In the genomic region with DNA sequence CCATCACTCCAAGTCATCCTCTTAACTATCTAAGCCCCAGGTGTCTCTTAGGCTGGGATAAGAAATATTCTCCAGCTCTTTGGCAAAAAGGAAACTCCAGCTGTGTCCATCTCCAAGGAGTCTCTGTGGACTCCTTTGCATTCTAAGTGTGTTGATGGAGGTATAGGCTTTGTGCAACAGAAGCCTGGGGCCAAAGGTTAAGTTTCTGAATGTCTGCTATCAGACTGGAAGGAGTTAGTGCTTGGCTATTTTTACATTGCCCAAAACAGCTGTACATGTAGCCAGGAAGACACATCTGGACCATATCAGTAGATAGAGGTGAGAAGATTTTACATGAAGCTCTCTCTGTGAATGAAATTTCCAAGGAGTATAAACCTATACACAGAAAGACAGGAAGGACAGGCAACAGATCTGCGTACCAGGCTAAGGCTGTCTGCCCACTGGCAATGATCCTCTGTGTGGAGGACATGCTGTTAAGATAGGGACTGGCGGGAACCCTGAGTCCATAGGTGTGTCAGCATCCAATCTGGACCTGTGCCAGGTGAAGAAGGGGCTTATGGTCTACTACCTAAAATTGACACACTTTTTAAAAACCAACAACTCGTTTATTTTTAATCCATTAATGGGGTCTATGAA, we compare ENCODE assay signal across 23 mouse cellular contexts.
DNase-seq lines count a peak whose midpoint lies in the region; ATAC-seq and TF ChIP-seq lines count a peak whose summit lies in the region.
"Had no signal": no experiment of that assay in that cellular context is flagged by ENCODE, and none has a peak within 500 bp of the region (broad histone marks: within the 10 kb centered on the region; RNA-seq: fewer than 3 reads in every experiment).

No protein-coding gene starts in this region.

- H3K9me3 ChIP-seq in neural tube, embryonic 13.5 days, result 0 out of 2 replicates have a peak, but pooled peaks cover 4% of the 10 kb centered on the region
- H3K9me3 ChIP-seq in neural tube, embryonic 15.5 days (replicated peaks), result no peaks in the 10 kb centered on the region
- H3K9me3 ChIP-seq: embryonic facial prominence, embryonic 12.5 days; forebrain, embryonic 12.5 days; G1E; heart, embryonic 15.5 days; hindbrain, embryonic 10.5 days had no signal

- no peaks in the 10 kb centered on the region for H3K4me1 ChIP-seq in kidney, adult 2 months (ENCODE audit: control insufficient read depth, insufficient read depth, low read length)
- H3K4me1 ChIP-seq in neural tube, embryonic 13.5 days (replicated peaks), result peaks cover 20% of the 10 kb centered on the region
- H3K4me1 ChIP-seq in neural tube, embryonic 15.5 days, result peaks cover 4% of the 10 kb centered on the region; the same call in 1 of the 2 replicates
- peaks cover 11% of the 10 kb centered on the region for H3K4me1 ChIP-seq in embryonic fibroblast, embryonic 13.5 days (ENCODE audit: control insufficient read depth, insufficient read depth, low read length)
- H3K4me1 ChIP-seq: embryonic facial prominence, embryonic 12.5 days; forebrain, embryonic 12.5 days; heart, embryonic 15.5 days; hindbrain, embryonic 10.5 days had no signal

- no peak for ATAC-seq in neural tube, embryonic 13.5 days (ENCODE audit: low read depth)
- no peak for ATAC-seq in neural tube, embryonic 15.5 days (ENCODE audit: low FRiP score)
- ATAC-seq: CD4-positive, CD25-positive, alpha-beta regulatory T cell, adult 4 months; forebrain, embryonic 16.5 days had no signal

- no peak for TF ChIP-seq POLR2A in kidney, adult 2 months (IDR thresholded peaks at IDR 0.05; ENCODE audit: low read depth, low read length)
- TF ChIP-seq POLR2A in embryonic fibroblast, embryonic 13.5 days (IDR thresholded peaks at IDR 0.05; ENCODE audit: low read depth, low read length), result no peak

- no peak overlapping the region for H3K4me3 ChIP-seq in kidney, adult 2 months (ENCODE audit: insufficient read depth, low read depth, low read length)
- no peak overlapping the region for H3K4me3 ChIP-seq in neural tube, embryonic 13.5 days
- H3K4me3 ChIP-seq in neural tube, embryonic 15.5 days (replicated peaks), result no peak overlapping the region
- no peak overlapping the region for H3K4me3 ChIP-seq in embryonic fibroblast, embryonic 13.5 days (ENCODE audit: insufficient read depth, low read length)
- H3K4me3 ChIP-seq: embryonic facial prominence, embryonic 12.5 days; forebrain, embryonic 12.5 days; heart, adult 2 months; heart, embryonic 15.5 days; hindbrain, embryonic 10.5 days had no signal

- DNase-seq in cerebellum, postnatal 10 days, result peak; percentile 31 to 54
- DNase-seq in cerebellum, adult 11-12 months, result no peak
- DNase-seq in kidney, adult 2 months, result peak; percentile 0
- DNase-seq in kidney, postnatal 14 days, result no peak
- DNase-seq in natural killer cell, adult 2 months (ENCODE audit: low spot score in 2 of 2), result no peak
- DNase-seq: adrenal gland, adult 8-10 months; adrenal gland, postnatal 36 days; B cell, adult 2 months; cerebellum, adult 9-10 months; gastrocnemius, postnatal 10 days; heart, adult 2 months had no signal

- no peak for TF ChIP-seq CTCF in kidney, adult 2 months (conservative IDR thresholded peaks at IDR 0.05; ENCODE audit: insufficient read depth, insufficient read length, low read depth, low read length)
- no peak for TF ChIP-seq CTCF in embryonic fibroblast, embryonic 13.5 days (IDR thresholded peaks at IDR 0.05; ENCODE audit: borderline replicate concordance, insufficient read depth, low read length)

- no peak overlapping the region for H3K4me2 ChIP-seq in neural tube, embryonic 13.5 days
- H3K4me2 ChIP-seq in neural tube, embryonic 15.5 days, result no peak overlapping the region
- H3K4me2 ChIP-seq: embryonic facial prominence, embryonic 12.5 days; forebrain, embryonic 12.5 days; heart, embryonic 11.5 days; heart, embryonic 15.5 days; hindbrain, embryonic 14.5 days had no signal

- 83% methylated on average over 3 of the region's 3 CpGs for WGBS in kidney, adult 2 months
- WGBS in neural tube, embryonic 13.5 days, result 84% methylated on average over 3 of the region's 3 CpGs
- 87% methylated on average over 3 of the region's 3 CpGs for WGBS in neural tube, embryonic 15.5 days

- H3K27ac ChIP-seq in kidney, adult 2 months (ENCODE audit: insufficient read depth, low read depth, low read length), result no peak overlapping the region
- 0 out of 2 replicates have a peak overlapping the region, but pooled peaks have one; percentile 11 for H3K27ac ChIP-seq in neural tube, embryonic 13.5 days (replicated peaks)
- H3K27ac ChIP-seq in neural tube, embryonic 15.5 days (replicated peaks), result no peak overlapping the region
- H3K27ac ChIP-seq in embryonic fibroblast, embryonic 13.5 days (ENCODE audit: insufficient read depth, low read length), result peak overlapping the region; percentile 49
- H3K27ac ChIP-seq: embryonic facial prominence, embryonic 12.5 days; forebrain, embryonic 12.5 days; heart, adult 2 months; heart, embryonic 15.5 days; hindbrain, embryonic 10.5 days; hindbrain, embryonic 14.5 days had no signal

- no peaks in the 10 kb centered on the region for H3K27me3 ChIP-seq in kidney, adult 2 months (replicated peaks; ENCODE audit: control insufficient read depth, insufficient read depth, low read length)
- H3K27me3 ChIP-seq in neural tube, embryonic 13.5 days, result no peaks in the 10 kb centered on the region
- no peaks in the 10 kb centered on the region for H3K27me3 ChIP-seq in neural tube, embryonic 15.5 days (replicated peaks)
- H3K27me3 ChIP-seq: embryonic facial prominence, embryonic 12.5 days; forebrain, embryonic 12.5 days; heart, embryonic 15.5 days had no signal

- H3K9ac ChIP-seq in neural tube, embryonic 13.5 days, result no peak overlapping the region
- H3K9ac ChIP-seq in neural tube, embryonic 15.5 days (replicated peaks), result no peak overlapping the region
- H3K9ac ChIP-seq: embryonic facial prominence, embryonic 12.5 days; forebrain, embryonic 12.5 days; heart, embryonic 15.5 days; hindbrain, embryonic 14.5 days had no signal

- no peaks in the 10 kb centered on the region for H3K36me3 ChIP-seq in kidney, adult 2 months (ENCODE audit: control insufficient read depth, insufficient read depth, low read length)
- H3K36me3 ChIP-seq in neural tube, embryonic 13.5 days, result no peaks in the 10 kb centered on the region
- no peaks in the 10 kb centered on the region for H3K36me3 ChIP-seq in neural tube, embryonic 15.5 days
- H3K36me3 ChIP-seq: embryonic facial prominence, embryonic 12.5 days; forebrain, embryonic 12.5 days; G1E; heart, embryonic 15.5 days; hindbrain, embryonic 10.5 days had no signal

Comparison
In these comparisons a context has a peak if more than half of its experiments do, and no peak if none do; other contexts are left out.
1. DNase-seq: peak in cerebellum, postnatal 10 days (2 of 2) and kidney, adult 2 months (single experiment); none in cerebellum, adult 11-12 months (single experiment), kidney, postnatal 14 days (single experiment) and natural killer cell, adult 2 months (0 of 2).
2. H3K27ac ChIP-seq: peak in neural tube, embryonic 13.5 days (single experiment) and embryonic fibroblast, embryonic 13.5 days (single experiment); none in kidney, adult 2 months (single experiment) and neural tube, embryonic 15.5 days (single experiment).